Mouse (Mus musculus) macrophage (primary cell): ENCODE data around the gene Iqsec1. TPM values are rescaled to one million over a fixed set of nuclear protein-coding genes. Genes with fewer than 3 reads are reported as not detected.

Experiments
- H3K27ac ChIP-seq: fragments of 350-480 bp; formaldehyde crosslinking; 2 replicates; pipeline ENCODE4 v1.9.0; 2021
- H3K36me3 ChIP-seq: fragments of 350-480 bp; formaldehyde crosslinking; 2 replicates; pipeline ENCODE4 v1.9.0; 2021; ENCODE audit errors: inconsistent target
- H3K4me3 ChIP-seq: fragments of 350-480 bp; formaldehyde crosslinking; 2 replicates; pipeline ENCODE4 v1.9.0; 2021; ENCODE audit errors: inconsistent target
- H3K79me2 ChIP-seq: fragments of 350-480 bp; formaldehyde crosslinking; 2 replicates; pipeline ENCODE4 v1.9.0; 2021; ENCODE audit errors: inconsistent target
- WGBS: methylation state at CpG from one replicate; pipeline ENCODE4 v1.1.7; 2026; ENCODE audit warnings: inconsistent platforms; ENCODE audit not compliant: missing documents; 5-methylcytosine and 5-hydroxymethylcytosine counted together
- polyA plus RNA-seq: library from polyadenylated mRNA; stranded (reverse); fragments of 250-400 nt; gene quantifications from 3 replicates; pipeline ENCODE4 v1.2.4, GENCODE M21; 2018; ENCODE audit warnings: inconsistent platforms

Iqsec1 gene
- polyA plus RNA-seq, 1 experiment from 2014 or later, result 135 TPM

GRCm38 (mm10) chr6:90722993-90723392 is 265.5 kb downstream of the Iqsec1 start:
- WGBS, result 98% methylated on average over 3 of the region's 3 CpGs
- H3K4me3 ChIP-seq, result no peak overlapping the region
- no peaks in the 10 kb centered on the region for H3K36me3 ChIP-seq
- H3K79me2 ChIP-seq, result peaks cover 100% of the 10 kb centered on the region
- H3K27ac ChIP-seq, result no peak overlapping the region

- 71% methylated on average over 5 of the region's 5 CpGs for WGBS
Observed at GRCm38 (mm10) chr6:90720996-90721746, 267.3 kb downstream of the Iqsec1 start.

GRCm38 (mm10) chr6:90720201-90720600 is 268.3 kb downstream of the Iqsec1 start:
- Histone ChIP-seq H3K79me2 (peaks cover 97% of the 10 kb centered on the region), H3K4me3 (no peak overlapping the region), H3K27ac (no peak overlapping the region), H3K36me3 (no peaks in the 10 kb centered on the region)
- WGBS, result 67% methylated on average over 3 of the region's 3 CpGs

More at GRCm38 (mm10) chr6:90720996-90721746, 267.3 kb downstream of the Iqsec1 start:
- no peaks in the 10 kb centered on the region for H3K36me3 ChIP-seq
- H3K4me3 ChIP-seq, result no peak overlapping the region
- H3K79me2 ChIP-seq, result peaks cover 98% of the 10 kb centered on the region
- H3K27ac ChIP-seq, result no peak overlapping the region

- Histone ChIP-seq H3K79me2 (peaks cover 97% of the 10 kb centered on the region), H3K4me3 (no peak overlapping the region), H3K36me3 (no peaks in the 10 kb centered on the region), H3K27ac (no peak overlapping the region)
- WGBS, result 91% methylated on average over 6 of the region's 6 CpGs
Observed at GRCm38 (mm10) chr6:90719402-90719801, 269.1 kb downstream of the Iqsec1 start.

GRCm38 (mm10) chr6:90718477-90718876 is 270.0 kb downstream of the Iqsec1 start:
- H3K79me2 ChIP-seq, result peaks cover 97% of the 10 kb centered on the region
- no peak overlapping the region for H3K27ac ChIP-seq
- 96% methylated on average over 3 of the region's 3 CpGs for WGBS
- H3K36me3 ChIP-seq, result no peaks in the 10 kb centered on the region
- H3K4me3 ChIP-seq, result no peak overlapping the region

- H3K36me3 ChIP-seq, result no peaks in the 10 kb centered on the region
- H3K79me2 ChIP-seq, result peaks cover 95% of the 10 kb centered on the region
- no CpG with 5 or more reads among the region's 1 CpGs for WGBS
- no peak overlapping the region for H3K4me3 ChIP-seq
- no peak overlapping the region for H3K27ac ChIP-seq
Observed at GRCm38 (mm10) chr6:90717711-90718110, 270.8 kb downstream of the Iqsec1 start.

GRCm38 (mm10) chr6:90716853-90717252 is 271.6 kb downstream of the Iqsec1 start:
- Histone ChIP-seq H3K27ac (no peak overlapping the region), H3K79me2 (peaks cover 95% of the 10 kb centered on the region), H3K4me3 (no peak overlapping the region), H3K36me3 (no peaks in the 10 kb centered on the region)
- 62% methylated on average over 4 of the region's 4 CpGs for WGBS

- Histone ChIP-seq H3K79me2 (peaks cover 95% of the 10 kb centered on the region), H3K4me3 (peak overlapping the region; percentile 49), H3K36me3 (no peaks in the 10 kb centered on the region), H3K27ac (peak overlapping the region; percentile 32)
- 1% methylated on average over 49 of the region's 49 CpGs for WGBS
Observed at GRCm38 (mm10) chr6:90716066-90716704, 272.3 kb downstream of the Iqsec1 start.

- WGBS, result 76% methylated on average over 4 of the region's 4 CpGs
- Histone ChIP-seq H3K27ac (peak overlapping the region; percentile 32), H3K36me3 (no peaks in the 10 kb centered on the region), H3K79me2 (peaks cover 95% of the 10 kb centered on the region), H3K4me3 (peak overlapping the region; percentile 49)
Observed at GRCm38 (mm10) chr6:90715245-90715905, 273.1 kb downstream of the Iqsec1 start.

GRCm38 (mm10) chr6:90713650-90714049 is 274.8 kb downstream of the Iqsec1 start:
- Histone ChIP-seq H3K27ac (peak overlapping the region; percentile 80), H3K79me2 (peaks cover 95% of the 10 kb centered on the region), H3K36me3 (no peaks in the 10 kb centered on the region), H3K4me3 (no peak overlapping the region)
- 76% methylated on average over 3 of the region's 3 CpGs for WGBS

- H3K79me2 ChIP-seq, result peaks cover 95% of the 10 kb centered on the region
- 53% methylated on average over 8 of the region's 8 CpGs for WGBS
- H3K36me3 ChIP-seq, result no peaks in the 10 kb centered on the region
- H3K27ac ChIP-seq, result peak overlapping the region; percentile 80
- no peak overlapping the region for H3K4me3 ChIP-seq
Observed at GRCm38 (mm10) chr6:90712486-90713480, 275.7 kb downstream of the Iqsec1 start.

- H3K79me2 ChIP-seq, result peaks cover 95% of the 10 kb centered on the region
- peak overlapping the region; percentile 80; the same call in 1 of the 2 replicates for H3K27ac ChIP-seq
- H3K4me3 ChIP-seq, result no peak overlapping the region
- no peaks in the 10 kb centered on the region for H3K36me3 ChIP-seq
- 94% methylated on average over 2 of the region's 3 CpGs for WGBS
Observed at GRCm38 (mm10) chr6:90712063-90712462, 276.4 kb downstream of the Iqsec1 start.

GRCm38 (mm10) chr6:90711476-90712035 is 276.9 kb downstream of the Iqsec1 start:
- WGBS, result 95% methylated on average over 8 of the region's 12 CpGs
- H3K36me3 ChIP-seq, result no peaks in the 10 kb centered on the region
- no peak overlapping the region for H3K4me3 ChIP-seq
- no peak overlapping the region for H3K27ac ChIP-seq
- peaks cover 95% of the 10 kb centered on the region for H3K79me2 ChIP-seq

- no peak overlapping the region for H3K4me3 ChIP-seq
- H3K79me2 ChIP-seq, result peaks cover 98% of the 10 kb centered on the region
- 68% methylated on average over 5 of the region's 5 CpGs for WGBS
- no peaks in the 10 kb centered on the region for H3K36me3 ChIP-seq
- H3K27ac ChIP-seq, result no peak overlapping the region
Observed at GRCm38 (mm10) chr6:90710778-90711177, 277.7 kb downstream of the Iqsec1 start.
